Mouse (Mus musculus) cortical plate, adult 2 months (tissue): ENCODE measurements at regions not wholly inside any gene's neighbourhood (a gene's known extent, or its start where the extent isn't known, plus 50 kb on each side); places are given as distances from the start of the nearest gene placed in this dataset.

Experiments used
- H3K27ac ChIP-seq: fragments of 200-500 bp; 2 replicates; pipeline ENCODE4 v1.5.1; 2012; ENCODE audit warnings: low read length, control low read depth, inconsistent platforms; ENCODE audit not compliant: insufficient read depth
- H3K4me1 ChIP-seq: fragments of 200-500 bp; 2 replicates; pipeline ENCODE4 v1.6.1; 2011; ENCODE audit warnings: low read length; ENCODE audit not compliant: control insufficient read depth, insufficient read depth
- H3K4me3 ChIP-seq: fragments of 200-500 bp; 2 replicates; pipeline ENCODE4 v1.5.1; 2011; ENCODE audit warnings: mild to moderate bottlenecking, low read length, control low read depth; ENCODE audit not compliant: insufficient read depth
- CTCF ChIP-seq: fragments of 200-500 bp; IDR thresholded peaks from 2 replicates; pipeline ENCODE4 v1.5.1; 2011; ENCODE audit warnings: mild to moderate bottlenecking, control low read depth, low read length; ENCODE audit not compliant: insufficient read depth; ENCODE audit errors: extremely low read depth
- POLR2A ChIP-seq: fragments of 200-500 bp; IDR thresholded peaks from 2 replicates; pipeline ENCODE4 v1.6.1; 2011; ENCODE audit warnings: mild to moderate bottlenecking, low read length, control low read depth; ENCODE audit not compliant: insufficient read depth; ENCODE audit errors: extremely low read depth

DNA sequence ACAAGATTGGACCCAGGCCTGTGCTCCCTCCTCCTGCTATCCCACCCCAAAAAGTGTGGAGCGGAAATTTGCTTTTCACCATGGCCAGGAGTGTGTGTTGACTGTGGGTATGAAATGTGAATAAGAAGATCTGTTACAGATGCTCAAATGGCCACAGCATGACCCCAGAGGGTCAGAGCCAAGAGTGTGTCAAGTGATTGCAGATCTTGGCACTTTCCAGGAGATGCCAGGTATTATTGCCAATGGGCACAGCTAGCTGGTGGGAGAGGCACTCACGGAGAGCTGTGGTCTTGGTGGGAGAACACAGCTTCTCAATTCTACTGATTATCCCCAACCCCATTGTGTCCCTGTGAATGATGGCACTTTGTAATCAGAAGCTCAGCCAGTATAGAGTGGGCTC lies 62.7 kb downstream of the Smim20 start:
- no peak overlapping the region for H3K27ac ChIP-seq
- H3K4me1 ChIP-seq, result no peaks in the 10 kb centered on the region
- H3K4me3 ChIP-seq, result no peak overlapping the region
- TF ChIP-seq CTCF (no peak), POLR2A (no peak)

- no peak overlapping the region for H3K4me3 ChIP-seq
- TF ChIP-seq CTCF (no peak), POLR2A (no peak)
- H3K27ac ChIP-seq, result no peak overlapping the region
Measured at GRCm38 (mm10) chr5:53336704-53337103, 69.8 kb downstream of the Smim20 start.

GRCm38 (mm10) chr5:53337816-53338215 lies 70.9 kb downstream of the Smim20 start:
- TF ChIP-seq CTCF (no peak), POLR2A (no peak)
- Histone ChIP-seq H3K27ac (no peak overlapping the region), H3K4me1 (no peaks in the 10 kb centered on the region), H3K4me3 (no peak overlapping the region)

More at GRCm38 (mm10) chr5:53336704-53337103, 69.8 kb downstream of the Smim20 start:
- no peaks in the 10 kb centered on the region for H3K4me1 ChIP-seq

GRCm38 (mm10) chr5:53345164-53345563 lies 78.3 kb downstream of the Smim20 start:
- TF ChIP-seq CTCF, result no peak
- no peak for TF ChIP-seq POLR2A

GRCm38 (mm10) chr5:53346028-53346427 lies 79.1 kb downstream of the Smim20 start:
- Histone ChIP-seq H3K27ac (no peak overlapping the region), H3K4me1 (no peaks in the 10 kb centered on the region), H3K4me3 (no peak overlapping the region)
- TF ChIP-seq CTCF, result no peak
- no peak for TF ChIP-seq POLR2A

More at GRCm38 (mm10) chr5:53345164-53345563, 78.3 kb downstream of the Smim20 start:
- Histone ChIP-seq H3K27ac (no peak overlapping the region), H3K4me3 (no peak overlapping the region), H3K4me1 (no peaks in the 10 kb centered on the region)

DNA sequence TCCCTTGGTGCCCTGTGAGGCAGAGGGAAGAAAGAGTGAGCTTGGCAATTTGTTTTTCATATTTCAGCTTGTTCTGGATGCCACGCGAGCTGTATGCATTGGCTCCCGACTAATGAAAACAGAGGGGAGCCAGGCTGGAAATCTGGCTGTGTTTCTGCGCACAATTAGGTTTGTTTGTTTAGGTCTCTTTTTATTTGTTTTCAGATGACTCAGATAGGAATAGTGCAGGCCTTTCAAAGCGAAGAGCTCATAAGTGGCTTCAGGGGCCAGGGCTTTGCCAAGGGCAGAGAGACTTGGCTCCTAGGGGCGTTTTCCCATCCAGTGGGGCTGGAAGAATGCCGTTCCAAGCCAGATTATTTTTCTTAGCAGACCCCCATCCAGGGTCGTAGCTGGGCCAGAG lies 79.9 kb downstream of the Smim20 start:
- TF ChIP-seq CTCF (no peak), POLR2A (no peak)
- Histone ChIP-seq H3K4me1 (no peaks in the 10 kb centered on the region), H3K4me3 (no peak overlapping the region), H3K27ac (no peak overlapping the region)

- Histone ChIP-seq H3K4me1 (no peaks in the 10 kb centered on the region), H3K4me3 (no peak overlapping the region), H3K27ac (no peak overlapping the region)
- TF ChIP-seq CTCF, result no peak
- TF ChIP-seq POLR2A, result no peak
Measured at GRCm38 (mm10) chr5:53352852-53353251, 86.0 kb downstream of the Smim20 start.

DNA sequence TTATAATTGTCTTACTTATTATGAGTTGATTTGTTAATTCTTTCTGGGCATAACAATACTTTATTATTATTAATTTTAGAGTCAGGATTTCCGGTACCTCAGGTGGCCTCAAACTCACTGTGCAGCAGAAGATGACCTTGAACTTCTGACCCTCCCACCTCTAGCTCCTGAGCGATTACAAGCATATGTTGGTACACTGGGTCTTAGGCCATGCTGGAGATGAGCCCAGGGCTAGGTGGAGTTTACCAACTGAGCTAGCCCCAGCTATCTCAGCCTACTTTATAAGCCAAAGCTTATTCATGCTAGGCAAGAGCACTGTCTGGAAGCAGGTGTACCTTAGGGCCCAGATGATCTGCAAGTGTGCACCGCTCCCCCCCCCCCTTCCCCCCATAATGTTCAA lies 87.4 kb downstream of the Smim20 start:
- Histone ChIP-seq H3K27ac (no peak overlapping the region), H3K4me3 (no peak overlapping the region), H3K4me1 (no peaks in the 10 kb centered on the region)
- TF ChIP-seq POLR2A (no peak), CTCF (no peak)

- Histone ChIP-seq H3K4me3 (no peak overlapping the region), H3K4me1 (no peaks in the 10 kb centered on the region), H3K27ac (no peak overlapping the region)
- TF ChIP-seq POLR2A (no peak), CTCF (peak; percentile 94)
Measured at GRCm38 (mm10) chr5:53355069-53355468, 88.2 kb downstream of the Smim20 start.

- TF ChIP-seq CTCF, result no peak
- TF ChIP-seq POLR2A, result no peak
- H3K4me1 ChIP-seq, result no peaks in the 10 kb centered on the region
- H3K4me3 ChIP-seq, result no peak overlapping the region
- no peak overlapping the region for H3K27ac ChIP-seq
Measured at GRCm38 (mm10) chr5:53357086-53357608, 90.3 kb downstream of the Smim20 start.
